Mouse (Mus musculus) brain, embryonic 14.5 days (tissue): Measurements from ENCODE around the gene Dsp. TPM values are rescaled to one million over a fixed set of nuclear protein-coding genes. Genes with fewer than 3 reads are reported as not detected.
A peak's percentile ranks its signal among the peaks of the same experiment; 100 is the strongest.

ENCODE experiments used
- DNase-seq: peaks from one replicate; pipeline ENCODE4 v3.0.0-alpha.2; 2011; ENCODE audit warnings: low read depth
- CTCF ChIP-seq: fragments of 200-500 bp; IDR thresholded peaks from 2 replicates; pipeline ENCODE4 v1.5.1; 2012; ENCODE audit warnings: inconsistent platforms, mild to moderate bottlenecking, moderate library complexity, borderline replicate concordance; ENCODE audit not compliant: insufficient read depth, insufficient read length; ENCODE audit errors: extremely low read depth
- POLR2A ChIP-seq: fragments of 200-500 bp; IDR thresholded peaks from 2 replicates; pipeline ENCODE4 v1.6.1; 2012; ENCODE audit warnings: mild to moderate bottlenecking, inconsistent platforms, borderline replicate concordance; ENCODE audit not compliant: poor library complexity, insufficient read depth, insufficient read length, severe bottlenecking; ENCODE audit errors: extremely low read depth
- polyA plus RNA-seq: library from polyadenylated mRNA; depleted of rRNA; stranded (reverse); fragments of >200 nt; gene quantifications from 2 replicates; pipeline ENCODE4 v1.2.3, GENCODE M21; 2012

The Dsp gene
- polyA plus RNA-seq, 1 experiment = 2.2 TPM

- TF ChIP-seq POLR2A = no peak
- no peak for TF ChIP-seq CTCF
- DNase-seq = peak; percentile 21
Measured at GRCm38 (mm10) chr13:38144962-38145713, 6.0 kb upstream of the Dsp start.

GRCm38 (mm10) chr13:38148348-38148747, 2.7 kb upstream of the Dsp start:
- no peak for DNase-seq
- no peak for TF ChIP-seq POLR2A
- no peak for TF ChIP-seq CTCF

- DNase-seq = peak; percentile 25
- no peak for TF ChIP-seq CTCF
- no peak for TF ChIP-seq POLR2A
Measured at GRCm38 (mm10) chr13:38151671-38152428, 756 bp downstream of the Dsp start.

GRCm38 (mm10) chr13:38152429-38153035, 1.4 kb downstream of the Dsp start:
- no peak for TF ChIP-seq POLR2A
- TF ChIP-seq CTCF = no peak
- DNase-seq = peak; percentile 47

GRCm38 (mm10) chr13:38155523-38155922, 4.4 kb downstream of the Dsp start:
- no peak for TF ChIP-seq CTCF
- no peak for TF ChIP-seq POLR2A
- DNase-seq = no peak

GRCm38 (mm10) chr13:38157635-38158034, 6.5 kb downstream of the Dsp start:
- no peak for DNase-seq
- TF ChIP-seq POLR2A = no peak
- no peak for TF ChIP-seq CTCF

- TF ChIP-seq CTCF (no peak), POLR2A (no peak)
- no peak for DNase-seq
Measured at GRCm38 (mm10) chr13:38162002-38162401, 10.9 kb downstream of the Dsp start.

- peak; percentile 77 for DNase-seq
Measured at GRCm38 (mm10) chr13:38162668-38163067, 11.6 kb downstream of the Dsp start.

GRCm38 (mm10) chr13:38164932-38165331, 13.8 kb downstream of the Dsp start:
- peak; percentile 27 for DNase-seq
- TF ChIP-seq POLR2A = no peak
- no peak for TF ChIP-seq CTCF

More at GRCm38 (mm10) chr13:38162668-38163067, 11.6 kb downstream of the Dsp start:
- TF ChIP-seq POLR2A (no peak), CTCF (no peak)

- no peak for TF ChIP-seq CTCF
- no peak for TF ChIP-seq POLR2A
Measured at GRCm38 (mm10) chr13:38167056-38167455, 16.0 kb downstream of the Dsp start.

GRCm38 (mm10) chr13:38170707-38171144, 19.6 kb downstream of the Dsp start:
- DNase-seq = no peak
- no peak for TF ChIP-seq CTCF
- TF ChIP-seq POLR2A = no peak

More at GRCm38 (mm10) chr13:38167056-38167455, 16.0 kb downstream of the Dsp start:
- DNase-seq = no peak

GRCm38 (mm10) chr13:38193406-38193805, 42.3 kb downstream of the Dsp start:
- TF ChIP-seq CTCF (no peak), POLR2A (no peak)
- no peak for DNase-seq

GRCm38 (mm10) chr13:38201413-38201812, 50.3 kb downstream of the Dsp start:
- DNase-seq = no peak
- TF ChIP-seq POLR2A (no peak), CTCF (no peak)
